Mouse (Mus musculus) central nervous system, embryonic 14 days (tissue): ENCODE measurements around the gene Ogg1. TPM values are rescaled to one million over a fixed set of nuclear protein-coding genes. Genes with fewer than 3 reads are reported as not detected.

ENCODE experiments used
- polyA plus RNA-seq: library from polyadenylated mRNA; depleted of rRNA; stranded (reverse); fragments of >200 nt; gene quantifications from 2 replicates; pipeline ENCODE4 v1.2.3, GENCODE M21; 2012; rRNA removed

Gene Ogg1
- polyA plus RNA-seq: 20.0 and 20.4 TPM in 2 replicates

GRCm38 (mm10) chr6:113326533-113327315 is at the start of gene Ogg1:
TSS of gene Ogg1 (plus strand) at chr6:113326972.

GRCm38 (mm10) chr6:113282101-113282802 is 44.5 kb upstream of the Ogg1 start, which contains the start of gene Cpne9:
TSS of gene Cpne9 (plus strand) at chr6:113282307.

DNA sequence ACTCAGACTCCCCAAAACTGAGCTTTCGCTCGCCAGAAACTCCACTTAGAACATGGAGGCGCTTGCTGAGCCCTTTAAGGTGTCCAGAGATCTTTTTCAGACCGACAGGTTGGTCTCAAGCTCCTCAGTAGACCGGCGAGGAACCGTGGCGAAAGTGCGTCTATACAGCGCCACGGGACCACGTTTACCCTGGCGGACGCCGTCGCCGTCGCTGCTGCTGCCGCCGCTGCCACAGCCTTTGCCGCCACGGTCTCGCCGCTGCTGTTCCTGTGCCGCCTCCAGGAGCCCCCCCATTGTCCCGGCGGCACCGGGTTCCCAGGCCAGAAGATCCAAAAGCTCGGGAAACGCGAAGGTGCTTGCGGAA is 19.8 kb upstream of the Ogg1 start, which contains the start of gene Brpf1:
Gene Brpf1 (plus strand): TSS at position 152 of the 364 bp plus-strand sequence.

DNA sequence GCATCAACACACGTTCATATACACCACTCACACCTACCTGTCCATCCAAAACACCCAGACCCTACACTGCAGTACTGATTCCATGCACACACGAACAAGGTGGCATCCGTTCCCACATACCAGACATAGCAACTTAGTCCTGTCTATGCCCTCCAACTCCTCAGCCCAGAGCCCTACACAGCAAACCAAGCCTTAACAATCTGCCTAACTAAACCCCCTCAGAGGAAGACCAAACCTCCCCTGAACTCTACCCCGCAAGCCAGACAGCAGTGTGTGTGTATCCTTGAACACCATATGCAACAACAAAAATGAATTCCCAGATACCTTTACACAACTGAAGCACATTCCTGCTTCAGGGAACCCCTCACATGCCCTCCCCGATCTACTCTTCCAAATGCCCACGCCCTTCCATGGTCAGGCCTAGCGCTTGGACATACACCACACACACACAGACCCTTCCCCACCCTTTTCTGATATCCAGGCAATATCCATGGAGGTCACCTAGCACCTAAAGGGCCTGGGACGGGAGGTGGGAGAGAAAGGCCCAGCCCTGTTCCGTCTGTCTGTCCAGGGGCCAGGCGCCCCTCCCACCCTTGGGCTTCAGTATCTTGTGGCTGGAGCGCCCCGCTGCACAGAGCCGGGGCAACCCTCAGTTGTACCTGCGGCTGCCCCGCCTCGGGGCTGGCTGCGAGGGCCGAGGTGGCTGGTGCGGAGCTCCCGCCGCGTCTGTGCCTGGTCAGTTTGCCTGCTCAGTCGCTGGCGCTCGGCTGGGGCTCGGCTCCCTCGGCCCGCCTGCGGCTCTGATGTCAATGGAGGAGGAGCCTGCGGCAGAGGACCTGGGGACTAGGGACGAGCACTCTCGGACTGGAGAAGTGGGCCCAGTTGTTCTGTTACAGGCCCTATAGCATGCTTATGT is 16.7 kb downstream of the Ogg1 start, which contains the start of gene Camk1:
Gene Camk1 (minus strand): TSS at position 808 of the 916 bp plus-strand sequence.

DNA sequence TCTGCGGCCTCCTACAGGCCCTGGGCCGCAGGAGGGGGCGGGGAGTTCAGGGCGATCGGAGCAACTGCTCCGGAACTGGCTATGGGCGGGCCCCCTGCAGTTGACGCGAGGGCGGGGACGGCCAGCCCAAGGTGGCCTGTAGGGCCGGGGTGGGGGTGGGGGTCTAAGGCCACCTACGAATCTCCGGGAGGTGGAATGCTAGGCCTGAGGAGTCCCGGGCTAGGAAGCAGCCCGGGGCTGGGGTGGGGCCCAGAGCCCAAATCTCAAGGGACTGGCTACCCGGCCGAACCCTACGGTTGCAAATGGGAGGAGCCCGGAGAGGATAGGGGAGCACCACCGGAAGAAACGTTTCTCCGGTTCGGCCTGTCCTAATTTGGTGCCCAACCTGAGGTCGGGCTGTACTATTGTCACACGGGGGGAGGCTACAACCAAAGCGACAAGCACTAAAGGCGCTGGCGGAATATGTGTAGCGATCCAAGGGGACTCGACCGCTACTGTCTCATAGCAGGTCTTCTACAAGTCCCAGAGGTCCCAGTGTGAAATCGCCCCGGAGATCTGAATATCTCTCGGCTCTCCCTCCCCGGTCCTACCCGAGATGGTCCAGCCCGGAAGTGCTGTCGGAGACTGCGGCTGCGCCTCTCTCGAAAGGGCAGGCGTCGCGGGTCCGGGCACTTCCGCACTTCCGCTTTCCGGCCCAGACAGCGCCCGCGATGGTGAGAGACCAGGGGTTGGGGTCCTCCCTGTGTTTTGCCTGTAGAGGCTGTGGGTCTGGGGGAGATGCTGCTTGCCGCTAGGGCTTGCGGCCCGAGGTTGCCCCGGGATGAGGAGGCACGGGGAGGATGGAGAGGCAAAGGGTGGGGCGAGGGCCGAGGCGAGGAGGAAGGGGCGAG is 51.0 kb downstream of the Ogg1 start, which contains the start of the genes Tada3 and Arpc4:
Gene Tada3 (minus strand): TSS at position 388 of the 890 bp plus-strand sequence.
Gene Arpc4 (plus strand): TSS at position 620 of the 890 bp plus-strand sequence.

Other genes with a start within 250 kb of the Ogg1 start
- gene Setd5, start 249.6 kb upstream of the Ogg1 start, polyA plus RNA-seq: 60.5 and 63.7 TPM in 2 replicates
- gene Lhfpl4, start 131.6 kb upstream of the Ogg1 start, polyA plus RNA-seq: 53.8 and 59.2 TPM in 2 replicates
- gene Mtmr14, start 89.1 kb upstream of the Ogg1 start, polyA plus RNA-seq: 36.5 and 39.7 TPM in 2 replicates
- 1.7 and 2.3 TPM in 2 replicates for gene Cpne9, start 44.7 kb upstream of the Ogg1 start, polyA plus RNA-seq
- gene Brpf1, start 19.8 kb upstream of the Ogg1 start, polyA plus RNA-seq: 38.1 and 40.8 TPM in 2 replicates
- 61.3 and 74.0 TPM in 2 replicates for gene Camk1, start 17.0 kb downstream of the Ogg1 start, polyA plus RNA-seq
- 60.1 and 63.2 TPM in 2 replicates for gene Tada3, start 50.9 kb downstream of the Ogg1 start, polyA plus RNA-seq
- gene Arpc4, start 51.1 kb downstream of the Ogg1 start, polyA plus RNA-seq: 101 and 116 TPM in 2 replicates
- 25.0 and 29.2 TPM in 2 replicates for gene Ttll3, start 62.3 kb downstream of the Ogg1 start, polyA plus RNA-seq
- gene Rpusd3, start 92.4 kb downstream of the Ogg1 start, polyA plus RNA-seq: 33.6 and 35.6 TPM in 2 replicates
- gene Cidec, start 108.8 kb downstream of the Ogg1 start, polyA plus RNA-seq: 0.04 and 0.06 TPM in 2 replicates
- gene Jagn1, start 115.6 kb downstream of the Ogg1 start, polyA plus RNA-seq: 59.4 and 62.8 TPM in 2 replicates
- gene Il17re, start 131.5 kb downstream of the Ogg1 start, polyA plus RNA-seq: 0.07 and 1.1 TPM in 2 replicates
- 3.1 and 5.9 TPM in 2 replicates for gene Il17rc, start 144.5 kb downstream of the Ogg1 start, polyA plus RNA-seq
- 38.9 and 41.5 TPM in 2 replicates for gene Creld1, start 156.3 kb downstream of the Ogg1 start, polyA plus RNA-seq
- gene Prrt3, start 175.0 kb downstream of the Ogg1 start, polyA plus RNA-seq: 5.6 and 6.7 TPM in 2 replicates
- 56.0 and 56.9 TPM in 2 replicates for gene Emc3, start 204.7 kb downstream of the Ogg1 start, polyA plus RNA-seq
- gene Fancd2, start 204.7 kb downstream of the Ogg1 start, polyA plus RNA-seq: 7.6 and 10.1 TPM in 2 replicates